Mouse (Mus musculus) G1E (cell line): ENCODE measurements at regions not wholly inside any gene's neighbourhood (a gene's known extent, or its start where the extent isn't known, plus 50 kb on each side); places are given as distances from the start of the nearest gene placed in this dataset.

ENCODE experiments used
- CTCF ChIP-seq: IDR thresholded peaks from 2 replicates; pipeline ENCODE4 v1.5.1; 2012; ENCODE audit warnings: low read depth, low read length, inconsistent platforms, mixed read lengths
- GATA1 ChIP-seq: IDR thresholded peaks from 2 replicates; pipeline ENCODE4 v1.6.1; 2012; ENCODE audit warnings: borderline replicate concordance, low read length, inconsistent platforms, mixed read lengths
- GATA2 ChIP-seq: IDR thresholded peaks from 2 replicates; pipeline ENCODE4 v1.6.1; 2012; ENCODE audit warnings: low read depth, low read length, inconsistent platforms, borderline replicate concordance
- TAL1 ChIP-seq: conservative IDR thresholded peaks from 2 replicates; pipeline ENCODE4 v1.6.1; 2012; ENCODE audit warnings: low read depth, low read length, inconsistent platforms, mixed read lengths

GRCm38 (mm10) chr8:33997676-33998075, 113.9 kb downstream of the Gm10131 start:
- TF ChIP-seq CTCF (no peak), TAL1 (no peak), GATA1 (no peak), GATA2 (no peak)
